Mouse (Mus musculus) embryonic facial prominence, embryonic 14.5 days (tissue): ENCODE measurements at regions not wholly inside any gene's neighbourhood (a gene's known extent, or its start where the extent isn't known, plus 50 kb on each side); places are given as distances from the start of the nearest gene placed in this dataset.

Experiments
- ATAC-seq: fragments of 200-750 bp; cut with Nextera tagmentation; 2 replicates; pipeline ENCODE4 v1.8.0; 2017; ENCODE audit warnings: low read depth, moderate number of reproducible peaks, moderate TSS enrichment
- DNase-seq: peaks from one replicate; pipeline ENCODE4 v3.0.0-alpha.2; 2015; ENCODE audit warnings: low spot score
- H3K27ac ChIP-seq: fragments of 300-500 bp; sonication (generic); replicated peaks from 2 replicates; pipeline ENCODE4 v1.5.1; 2014; ENCODE audit warnings: low read depth, mild to moderate bottlenecking, low read length, moderate library complexity
- H3K27me3 ChIP-seq: fragments of 300-500 bp; sonication (generic); replicated peaks from 2 replicates; pipeline ENCODE4 v1.6.1; 2014; ENCODE audit warnings: low read length; ENCODE audit not compliant: control insufficient read depth, insufficient read depth
- H3K36me3 ChIP-seq: fragments of 300-500 bp; sonication (generic); 2 replicates; pipeline ENCODE4 v1.6.1; 2014; ENCODE audit warnings: low read length, mixed read lengths; ENCODE audit not compliant: control insufficient read depth, insufficient read depth
- H3K4me1 ChIP-seq: fragments of 300-500 bp; sonication (generic); 2 replicates; pipeline ENCODE4 v1.6.1; 2014; ENCODE audit warnings: antibody characterized with exemption, low read length; ENCODE audit not compliant: control insufficient read depth, insufficient read depth
- H3K4me2 ChIP-seq: fragments of 300-500 bp; sonication (generic); 2 replicates; pipeline ENCODE4 v1.6.1; 2014; ENCODE audit warnings: low read depth, mild to moderate bottlenecking, low read length, moderate library complexity, mixed read lengths
- H3K4me3 ChIP-seq: fragments of 300-500 bp; sonication (generic); 2 replicates; pipeline ENCODE4 v1.5.1; 2014; ENCODE audit warnings: low read depth, mild to moderate bottlenecking, low read length
- H3K9ac ChIP-seq: fragments of 300-500 bp; sonication (generic); 2 replicates; pipeline ENCODE4 v1.6.1; 2014; ENCODE audit warnings: low read depth, mild to moderate bottlenecking, low read length, moderate library complexity, mixed read lengths
- H3K9me3 ChIP-seq: fragments of 300-500 bp; sonication (generic); 2 replicates; pipeline ENCODE4 v1.6.1; 2016; ENCODE audit warnings: low read length; ENCODE audit not compliant: control insufficient read depth
- WGBS: fragments of 180-500 bp; shearing (Covaris S2); extraction: QIAGEN DNeasy Blood & Tissue Kit; methylation state at CpG from one replicate; pipeline ENCODE4 v1.1.7; 2014; 5-methylcytosine and 5-hydroxymethylcytosine counted together

- DNase-seq (no peak), ATAC-seq (no peak)
- WGBS: 58% methylated on average over 2 of the region's 2 CpGs
- H3K9me3 ChIP-seq: peaks cover 7% of the 10 kb centered on the region
- H3K27ac ChIP-seq: no peak overlapping the region
- no peaks in the 10 kb centered on the region for H3K4me1 ChIP-seq
- H3K9ac ChIP-seq: no peak overlapping the region
- no peak overlapping the region for H3K4me3 ChIP-seq
- H3K4me2 ChIP-seq: no peak overlapping the region
- no peaks in the 10 kb centered on the region for H3K36me3 ChIP-seq
- no peaks in the 10 kb centered on the region for H3K27me3 ChIP-seq
Measured at GRCm38 (mm10) chr9:115607961-115608360, 297.7 kb upstream of the Stt3b start.

DNA sequence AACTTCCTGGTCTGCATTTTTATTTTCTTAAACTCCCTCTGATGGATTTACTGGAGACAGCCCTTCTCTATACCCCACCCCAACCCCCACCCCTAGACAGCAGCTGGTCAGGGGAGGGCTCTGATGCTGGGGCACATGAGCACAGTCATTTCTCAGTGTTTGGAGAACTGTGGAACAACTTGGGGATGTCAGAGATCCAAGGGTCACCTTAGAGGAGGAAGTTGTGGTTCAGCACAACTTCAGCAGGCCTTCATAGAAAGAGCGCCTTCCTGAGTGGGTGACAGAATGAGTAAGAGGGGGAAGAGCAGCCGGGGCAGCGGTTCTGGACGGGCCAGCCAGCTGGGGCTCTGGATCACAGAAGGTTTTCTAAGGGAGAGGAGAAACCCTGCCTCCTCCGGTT is 298.2 kb upstream of the Stt3b start:
- H3K4me3 ChIP-seq: no peak overlapping the region

GRCm38 (mm10) chr9:115609904-115610303 is 299.4 kb upstream of the Gadl1 start:
- Histone ChIP-seq H3K9me3 (peaks cover 7% of the 10 kb centered on the region), H3K36me3 (no peaks in the 10 kb centered on the region), H3K4me3 (no peak overlapping the region), H3K4me2 (no peak overlapping the region), H3K4me1 (no peaks in the 10 kb centered on the region), H3K9ac (no peak overlapping the region), H3K27me3 (no peaks in the 10 kb centered on the region), H3K27ac (no peak overlapping the region)
- DNase-seq (no peak), ATAC-seq (no peak)
- WGBS: 83% methylated on average over 5 of the region's 5 CpGs

More for the DNA sequence above, 298.2 kb upstream of the Stt3b start:
- H3K9ac ChIP-seq: no peak overlapping the region
- DNase-seq (no peak), ATAC-seq (no peak)
- no peak overlapping the region for H3K27ac ChIP-seq
- H3K4me2 ChIP-seq: no peak overlapping the region
- no peaks in the 10 kb centered on the region for H3K36me3 ChIP-seq
- WGBS: 93% methylated on average over 5 of the region's 5 CpGs
- no peaks in the 10 kb centered on the region for H3K4me1 ChIP-seq
- peaks cover 7% of the 10 kb centered on the region for H3K9me3 ChIP-seq
- no peaks in the 10 kb centered on the region for H3K27me3 ChIP-seq

GRCm38 (mm10) chr9:115611713-115612112 is 297.5 kb upstream of the Gadl1 start:
- Histone ChIP-seq H3K4me2 (no peak overlapping the region), H3K4me3 (no peak overlapping the region), H3K9me3 (no peaks in the 10 kb centered on the region), H3K36me3 (no peaks in the 10 kb centered on the region), H3K4me1 (no peaks in the 10 kb centered on the region), H3K9ac (no peak overlapping the region), H3K27ac (no peak overlapping the region), H3K27me3 (no peaks in the 10 kb centered on the region)
- no peak for DNase-seq
- no peak for ATAC-seq
- 88% methylated on average over 5 of the region's 5 CpGs for WGBS

DNA sequence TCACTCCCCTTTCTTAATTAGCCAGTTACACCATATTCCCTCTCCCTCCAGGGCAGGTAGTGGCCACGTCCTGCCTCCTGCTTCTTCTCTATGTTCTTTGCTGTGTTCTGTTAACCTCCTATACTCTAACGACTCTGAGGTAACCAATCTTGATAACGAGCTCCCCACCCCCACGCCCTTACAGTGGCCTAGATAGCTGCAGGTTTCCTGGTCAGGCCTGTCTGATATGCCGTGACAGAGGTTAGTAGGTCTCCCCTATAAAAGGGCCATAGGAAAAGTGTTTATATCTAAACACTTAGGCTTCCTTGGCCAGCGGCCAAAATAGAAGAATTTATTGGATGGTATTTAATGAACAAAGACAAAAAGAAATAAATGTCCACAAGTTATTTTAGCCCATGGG is 296.3 kb upstream of the Gadl1 start:
- DNase-seq (no peak), ATAC-seq (no peak)
- Histone ChIP-seq H3K4me1 (no peaks in the 10 kb centered on the region), H3K4me3 (no peak overlapping the region), H3K27ac (no peak overlapping the region), H3K9ac (no peak overlapping the region), H3K9me3 (no peaks in the 10 kb centered on the region), H3K36me3 (no peaks in the 10 kb centered on the region), H3K4me2 (no peak overlapping the region), H3K27me3 (no peaks in the 10 kb centered on the region)
- 74% methylated on average over 6 of the region's 6 CpGs for WGBS

DNA sequence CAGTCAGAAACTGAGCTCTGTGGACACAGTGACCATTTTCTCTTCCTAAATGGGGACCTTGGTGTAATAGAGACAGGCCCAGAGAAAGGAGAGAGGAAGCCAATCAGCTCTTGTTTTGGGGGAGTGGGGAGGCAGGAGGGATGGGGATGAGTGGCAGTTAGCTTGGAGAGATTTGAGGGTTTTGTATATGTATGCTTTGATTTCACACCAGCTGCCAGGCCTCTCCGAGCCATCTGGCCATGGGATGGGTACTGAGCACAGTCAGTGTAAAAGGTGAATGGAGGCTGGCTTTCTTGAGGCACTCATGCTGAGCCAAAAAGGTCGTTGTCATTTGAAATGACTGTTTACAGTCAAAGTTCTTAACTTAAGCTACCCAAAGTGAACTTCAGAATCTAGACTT is 295.2 kb upstream of the Gadl1 start:
- WGBS: 67% methylated on average over 2 of the region's 2 CpGs
- H3K27ac ChIP-seq: no peak overlapping the region
- H3K9ac ChIP-seq: no peak overlapping the region
- H3K4me1 ChIP-seq: no peaks in the 10 kb centered on the region
- no peaks in the 10 kb centered on the region for H3K36me3 ChIP-seq
- H3K9me3 ChIP-seq: no peaks in the 10 kb centered on the region
- DNase-seq: no peak
- H3K4me3 ChIP-seq: no peak overlapping the region
- no peak for ATAC-seq
- no peak overlapping the region for H3K4me2 ChIP-seq
- H3K27me3 ChIP-seq: no peaks in the 10 kb centered on the region

GRCm38 (mm10) chr9:115617909-115618308 is 291.3 kb upstream of the Gadl1 start:
- Histone ChIP-seq H3K27me3 (no peaks in the 10 kb centered on the region), H3K4me2 (no peak overlapping the region), H3K9me3 (no peaks in the 10 kb centered on the region), H3K9ac (no peak overlapping the region), H3K27ac (no peak overlapping the region), H3K4me1 (no peaks in the 10 kb centered on the region), H3K36me3 (no peaks in the 10 kb centered on the region), H3K4me3 (no peak overlapping the region)
- DNase-seq (no peak), ATAC-seq (no peak)
- 82% methylated on average over 6 of the region's 6 CpGs for WGBS

- Histone ChIP-seq H3K4me1 (peaks cover 6% of the 10 kb centered on the region; the same call in 1 of the 2 replicates), H3K4me3 (no peak overlapping the region), H3K27ac (no peak overlapping the region; the same call in 1 of the 2 replicates), H3K4me2 (no peak overlapping the region), H3K9me3 (no peaks in the 10 kb centered on the region), H3K9ac (no peak overlapping the region), H3K36me3 (no peaks in the 10 kb centered on the region), H3K27me3 (no peaks in the 10 kb centered on the region)
- ATAC-seq (peak; percentile 79; the same call in 1 of the 2 replicates), DNase-seq (peak; percentile 43)
- WGBS: 19% methylated on average over 5 of the region's 5 CpGs
Measured at GRCm38 (mm10) chr9:115623948-115624347, 285.3 kb upstream of the Gadl1 start.

GRCm38 (mm10) chr9:115624721-115625496 is 284.3 kb upstream of the Gadl1 start:
- Histone ChIP-seq H3K36me3 (no peaks in the 10 kb centered on the region), H3K4me3 (no peak overlapping the region), H3K27ac (no peak overlapping the region), H3K4me2 (no peak overlapping the region), H3K27me3 (no peaks in the 10 kb centered on the region), H3K4me1 (peaks cover 6% of the 10 kb centered on the region; the same call in 1 of the 2 replicates), H3K9me3 (no peaks in the 10 kb centered on the region), H3K9ac (no peak overlapping the region)
- ATAC-seq: no peak
- 73% methylated on average over 15 of the region's 15 CpGs for WGBS
- DNase-seq: no peak
